Mouse (Mus musculus): ENCODE measurements around the gene Hoxa11.

Gene Hoxa11

DNA sequence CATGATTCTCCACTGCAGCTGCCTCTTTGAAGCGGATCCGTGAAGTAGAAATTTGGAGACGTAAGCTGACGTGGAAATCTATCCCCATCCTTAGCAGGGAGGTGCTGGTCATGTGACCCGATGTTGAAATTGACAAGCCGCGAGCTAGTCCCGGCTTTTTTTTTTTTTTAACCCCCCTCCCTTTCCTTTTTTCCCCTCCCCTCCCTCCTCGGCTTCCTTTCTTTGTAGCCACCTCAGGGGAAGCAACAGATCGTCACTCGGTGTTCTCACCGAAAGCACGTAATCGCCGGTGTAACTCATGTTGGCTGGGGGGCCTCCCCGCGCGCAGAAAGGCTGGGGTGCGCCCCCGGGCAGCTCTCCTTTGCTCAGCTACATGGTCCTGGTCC, at the start of gene Hoxa11:
TSS of gene Hoxa11 (minus strand) at position 54 of the 386 bp plus-strand sequence.
- DNase-seq: no peak

- DNase-seq: no peak
Observed at GRCm38 (mm10) chr6:52294616-52295015, 49.0 kb upstream of the Hoxa11 start.

GRCm38 (mm10) chr6:52292328-52292727, 46.7 kb upstream of the Hoxa11 start:
- no peak for DNase-seq

DNA sequence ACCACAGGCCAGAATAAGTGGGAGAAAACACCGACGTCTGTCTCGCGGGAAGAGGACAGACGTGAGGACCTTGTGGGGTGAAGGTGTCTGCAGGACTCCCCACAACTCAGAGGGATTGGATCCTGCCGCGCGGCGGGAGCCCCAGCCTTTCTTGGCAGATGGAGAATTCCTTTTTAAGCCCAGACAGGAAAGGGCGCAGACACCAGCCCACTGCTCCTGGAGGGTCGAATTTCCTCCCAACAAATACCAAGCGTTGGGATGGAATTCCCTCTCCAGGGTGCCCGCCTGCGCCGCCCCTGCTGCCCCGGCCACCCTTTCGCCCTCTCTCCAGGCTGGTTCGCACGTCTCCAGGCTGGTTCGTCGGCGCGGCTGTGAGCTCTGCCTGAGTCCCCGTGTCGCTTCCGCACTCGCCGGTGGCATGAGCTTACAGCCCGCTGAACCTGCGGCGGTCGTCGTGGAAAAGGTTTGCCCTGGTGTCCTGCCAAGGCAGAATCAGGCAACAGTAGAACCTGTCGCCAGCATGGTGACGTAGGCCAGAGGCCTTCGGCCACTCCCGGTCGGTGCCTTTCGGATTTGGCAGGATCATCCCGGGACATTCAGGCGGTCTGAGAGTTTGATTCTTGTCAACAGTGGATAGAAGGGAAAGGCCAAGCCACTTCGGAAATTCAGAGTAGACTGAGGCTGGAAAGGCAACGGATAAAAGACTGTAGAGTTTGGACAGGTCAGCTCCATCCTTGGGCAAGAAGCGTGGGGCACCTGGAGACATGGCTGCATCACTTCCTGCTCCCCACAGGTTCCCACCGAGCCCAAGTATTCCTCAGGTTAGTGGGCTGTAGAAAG, 45.6 kb upstream of the Hoxa11 start:
- DNase-seq: no peak

- no peak for DNase-seq
Observed at GRCm38 (mm10) chr6:52290186-52290585, 44.6 kb upstream of the Hoxa11 start.

DNA sequence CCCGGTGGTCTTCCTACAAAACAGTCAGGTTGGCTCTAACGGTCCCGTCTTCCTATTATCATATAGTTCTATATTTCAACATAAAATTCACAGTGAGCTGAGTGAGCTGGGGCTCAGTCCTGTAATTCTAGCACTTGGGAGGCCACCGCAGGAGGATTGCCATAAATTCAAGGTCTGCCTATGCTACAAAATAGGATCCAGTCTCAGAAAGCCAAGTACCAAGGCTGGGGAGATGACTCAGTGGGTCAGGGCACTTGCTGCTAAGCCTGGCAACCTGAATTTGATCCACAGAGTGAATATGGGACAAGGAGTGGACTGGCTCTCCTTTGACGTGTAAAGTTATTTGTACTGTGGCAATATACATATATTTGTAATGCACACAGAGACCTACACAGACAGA, 38.3 kb upstream of the Hoxa11 start:
- DNase-seq: no peak

- DNase-seq: no peak
Observed at GRCm38 (mm10) chr6:52281084-52281483, 35.5 kb upstream of the Hoxa11 start.

DNA sequence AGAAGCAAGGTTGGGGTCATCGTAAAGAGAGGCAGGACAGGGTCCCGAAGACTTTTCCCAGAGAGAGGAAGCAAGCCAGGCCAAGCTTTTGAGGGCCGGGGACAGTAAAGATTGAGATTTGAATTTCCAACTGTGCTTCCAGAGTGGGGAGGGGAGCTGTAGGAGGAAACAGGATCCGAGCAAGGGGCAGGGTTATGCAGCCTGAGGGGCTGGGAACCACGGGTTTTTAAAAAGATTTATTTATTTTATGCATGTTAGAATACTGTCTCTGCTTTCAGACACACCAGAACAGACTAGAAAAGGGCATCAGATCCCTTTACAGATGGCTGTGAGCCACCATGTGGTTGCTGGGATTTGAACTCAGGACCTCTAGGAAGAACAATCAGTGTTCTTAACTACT, 31.3 kb upstream of the Hoxa11 start:
- no peak for DNase-seq

- no peak for DNase-seq
Observed at GRCm38 (mm10) chr6:52276382-52276781, 30.8 kb upstream of the Hoxa11 start.

DNA sequence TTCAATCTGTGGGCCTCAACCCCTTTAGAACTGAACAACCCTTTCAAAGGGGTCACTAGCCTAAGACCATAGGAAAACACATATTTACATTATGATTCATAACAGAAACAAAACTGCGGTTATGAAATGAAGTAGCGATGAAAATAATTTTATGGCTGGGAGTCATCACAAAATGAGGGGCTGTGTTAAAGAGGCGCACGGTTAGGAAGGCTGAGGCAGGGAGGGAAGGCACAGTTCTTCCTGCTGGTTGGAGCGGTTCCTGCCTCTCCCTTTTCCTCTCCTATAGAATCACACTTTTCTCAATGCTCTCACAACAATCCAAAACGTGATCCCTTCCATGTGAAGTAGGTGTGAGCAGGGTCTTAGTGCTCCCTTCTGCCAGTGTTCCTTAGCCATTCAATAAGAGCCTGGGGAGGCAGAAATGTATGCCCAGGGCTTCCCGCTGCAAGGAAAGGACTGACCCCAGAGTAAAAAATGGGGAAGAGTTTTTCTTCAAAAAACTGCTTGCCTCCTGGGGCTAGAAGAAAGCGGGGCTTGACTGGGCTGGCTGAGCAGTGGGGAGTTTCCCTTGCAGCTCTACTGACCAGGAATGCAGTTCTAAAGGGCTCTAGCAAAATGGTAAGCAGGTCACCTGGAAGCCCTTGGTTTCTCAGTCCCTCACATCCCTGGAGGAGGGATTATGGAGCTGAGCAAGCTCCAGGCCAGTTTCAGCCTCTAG, 30.1 kb upstream of the Hoxa11 start:
- no peak for DNase-seq

- no peak for DNase-seq
Observed at GRCm38 (mm10) chr6:52274576-52274975, 29.0 kb upstream of the Hoxa11 start.

GRCm38 (mm10) chr6:52273656-52274280, 28.2 kb upstream of the Hoxa11 start:
- no peak for DNase-seq

GRCm38 (mm10) chr6:52272766-52273655, 27.4 kb upstream of the Hoxa11 start:
- no peak for DNase-seq

GRCm38 (mm10) chr6:52270494-52271480, 25.2 kb upstream of the Hoxa11 start:
- DNase-seq: peak; percentile 66

- no peak for DNase-seq
Observed at GRCm38 (mm10) chr6:52268756-52269155, 23.1 kb upstream of the Hoxa11 start.

- no peak for DNase-seq
Observed at GRCm38 (mm10) chr6:52268341-52268740, 22.7 kb upstream of the Hoxa11 start.

DNA sequence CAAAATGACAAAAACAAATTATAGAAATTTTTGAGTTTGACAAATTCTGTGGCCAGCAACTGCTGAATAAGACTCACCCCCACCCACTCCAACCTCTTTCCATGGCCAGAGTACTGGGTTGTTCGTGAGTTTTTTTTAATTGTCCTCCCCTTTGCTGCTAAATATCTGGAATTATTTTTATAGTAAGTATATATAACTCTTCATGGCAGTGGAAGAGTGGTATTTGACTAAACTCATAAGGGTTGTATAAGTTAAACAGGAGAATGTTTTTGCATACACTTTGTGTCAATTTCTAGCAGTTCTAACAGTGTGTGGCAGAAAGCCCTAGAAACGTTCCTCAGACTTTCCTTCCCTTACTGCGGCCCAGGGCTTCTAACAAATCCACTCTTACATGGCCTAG, 22.1 kb upstream of the Hoxa11 start:
- no peak for DNase-seq

DNA sequence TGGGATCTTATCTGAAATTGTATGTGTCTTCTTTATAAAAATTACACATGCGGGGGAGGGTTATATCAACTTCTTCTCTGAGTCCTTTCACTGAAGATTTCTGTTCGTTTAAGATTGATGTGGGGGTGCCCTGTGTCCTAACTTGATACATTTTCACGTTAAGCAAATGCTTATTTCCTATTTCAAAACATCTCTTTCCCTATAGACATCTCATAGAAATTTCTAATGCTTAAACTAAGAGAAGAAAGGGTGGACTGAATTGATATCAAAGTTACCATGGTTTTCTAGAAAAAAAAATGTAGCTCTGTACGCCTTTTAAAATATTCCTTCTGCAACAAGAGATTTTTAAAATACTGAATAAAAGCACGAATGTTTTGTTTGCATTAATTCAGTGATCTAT, 21.6 kb upstream of the Hoxa11 start:
- DNase-seq: no peak

GRCm38 (mm10) chr6:52266666-52266985, 21.0 kb upstream of the Hoxa11 start:
- no peak for DNase-seq

DNA sequence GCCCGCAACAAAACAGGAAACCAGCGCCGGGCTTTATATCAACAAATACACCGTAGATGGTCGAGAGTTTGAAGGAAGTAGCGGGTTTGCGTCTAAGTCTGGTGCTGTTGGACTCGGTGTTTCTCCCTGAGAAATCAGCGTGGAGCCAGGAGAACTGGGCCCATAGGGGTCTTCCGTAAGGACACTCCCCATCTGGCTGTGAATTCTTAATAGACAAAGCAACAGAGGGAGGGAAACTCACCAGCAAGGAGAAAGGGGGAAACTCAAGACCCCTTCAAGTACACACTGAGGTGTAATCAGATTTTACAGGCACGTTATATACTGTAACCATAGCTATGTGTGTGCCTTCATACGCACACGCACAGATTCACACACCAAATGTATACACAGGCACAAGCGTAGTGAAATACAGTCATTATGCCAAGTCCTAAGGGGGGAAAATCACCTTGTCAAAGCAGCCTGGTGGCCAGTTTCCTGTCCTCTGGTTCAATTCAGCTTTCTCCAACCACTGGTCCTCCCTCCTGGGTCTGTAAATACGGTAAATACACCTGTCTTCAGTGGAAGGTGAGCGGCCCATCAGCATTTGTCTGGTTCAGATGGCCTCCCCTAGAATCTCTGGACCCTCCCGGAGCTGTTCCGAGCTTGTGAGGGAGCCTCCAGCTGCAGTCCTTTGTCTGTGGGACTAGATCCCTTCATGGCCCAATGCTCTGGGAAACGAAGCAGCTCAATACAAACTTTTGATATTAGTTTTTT, 20.5 kb upstream of the Hoxa11 start:
- DNase-seq: no peak
